ENCODE assay signal across 8 mouse cellular contexts in genomic region chr11:75486601-75487285, GRCm38 (mm10). TPM values are rescaled to one million over a fixed set of nuclear protein-coding genes. Genes with fewer than 3 reads are reported as not detected.
DNase-seq lines count a peak whose midpoint lies in the region; ATAC-seq and TF ChIP-seq lines count a peak whose summit lies in the region.

Prpf8 (plus strand) TSS chr11:75486816.

- peak within 1 kb of the TSS; percentile 92 to 97 for H3K4me3 ChIP-seq in MEL (ENCODE audit: control insufficient read depth in 1 of 2, insufficient read depth in 1 of 2, low read depth in 2 of 2, low read length in 2 of 2)
- peak within 1 kb of the TSS; percentile 77 for H3K4me3 ChIP-seq in cerebellum, adult 2 months (replicated peaks; ENCODE audit: insufficient read depth, low read depth, low read length)
- H3K4me3 ChIP-seq in lung, embryonic 16.5 days (ENCODE audit: low read length), result peak within 1 kb of the TSS; percentile 97

- no peak; a peak in 1 of 4 replicates for TF ChIP-seq EP300 in MEL (IDR thresholded peaks at IDR 0.05; ENCODE audit: low read depth in 1 of 2, low read length in 2 of 2)

- under 1% methylated on average over 52 of the region's 52 CpGs for WGBS in cerebellum, adult 2 months
- WGBS in lung, embryonic 16.5 days, result under 1% methylated on average over 52 of the region's 52 CpGs

- peak within 1 kb of the TSS; percentile 96 for H3K4me2 ChIP-seq in lung, embryonic 16.5 days (ENCODE audit: low read depth, low read length)

- no peak for TF ChIP-seq CTCF in MEL (IDR thresholded peaks at IDR 0.05 in 2 of 3, conservative IDR thresholded peaks at IDR 0.05 in 1 of 3; ENCODE audit: control insufficient read depth in 1 of 3, insufficient read depth in 1 of 3, low read depth in 2 of 3, low read length in 3 of 3, poor library complexity in 1 of 3, severe bottlenecking in 1 of 3)
- no peak for TF ChIP-seq CTCF in cerebellum, adult 2 months (IDR thresholded peaks at IDR 0.05; ENCODE audit: borderline replicate concordance, insufficient read depth, low read depth, low read length)

- TF ChIP-seq POLR2A in MEL (IDR thresholded peaks at IDR 0.05; ENCODE audit: control insufficient read depth in 1 of 2, insufficient read depth in 1 of 2, low read depth in 1 of 2, low read length in 2 of 2, poor library complexity in 1 of 2), result peak; percentile 70 to 89
- TF ChIP-seq POLR2A in cerebellum, adult 2 months (IDR thresholded peaks at IDR 0.05; ENCODE audit: borderline replicate concordance, insufficient read depth, low read length), result peak; percentile 79

- peaks cover 5 to 8% of the 10 kb centered on the region in 2 experiments; a peak in 3 of 4 replicates for H3K4me1 ChIP-seq in MEL (ENCODE audit: control insufficient read depth in 1 of 2, insufficient read depth in 2 of 2, low read length in 2 of 2)
- peaks cover 4% of the 10 kb centered on the region; the same call in 1 of the 2 replicates for H3K4me1 ChIP-seq in cerebellum, adult 2 months (ENCODE audit: control insufficient read depth, insufficient read depth, low read length)
- peaks cover 8% of the 10 kb centered on the region for H3K4me1 ChIP-seq in lung, embryonic 16.5 days (replicated peaks; ENCODE audit: control insufficient read depth, insufficient read depth, low read length)

- H3K27me3 ChIP-seq in MEL (ENCODE audit: control insufficient read depth in 1 of 2, insufficient read depth in 2 of 2, low read length in 2 of 2), result no peaks in the 10 kb centered on the region
- no peaks in the 10 kb centered on the region for H3K27me3 ChIP-seq in cerebellum, adult 2 months (ENCODE audit: control insufficient read depth, insufficient read depth, low read length)
- H3K27me3 ChIP-seq in lung, embryonic 16.5 days (ENCODE audit: control insufficient read depth, insufficient read depth, low read depth, low read length), result no peaks in the 10 kb centered on the region

- TF ChIP-seq RAD21 in MEL (IDR thresholded peaks at IDR 0.05; ENCODE audit: low read depth, low read length), result no peak

- peaks cover 30% of the 10 kb centered on the region for H3K79me2 ChIP-seq in MEL (ENCODE audit: control insufficient read depth, insufficient read depth, low read length, poor library complexity)

- H3K36me3 ChIP-seq in MEL (ENCODE audit: control insufficient read depth in 1 of 2, insufficient read depth in 2 of 2, low read length in 2 of 2), result peaks cover 20 to 31% of the 10 kb centered on the region in 2 experiments
- peaks cover 20% of the 10 kb centered on the region for H3K36me3 ChIP-seq in lung, embryonic 16.5 days (ENCODE audit: control insufficient read depth, insufficient read depth, low read length)

- peak within 1 kb of the TSS; percentile 96 for H3K9ac ChIP-seq in MEL (ENCODE audit: control insufficient read depth, low read depth, low read length, poor library complexity, severe bottlenecking)
- peak within 1 kb of the TSS; percentile 98 for H3K9ac ChIP-seq in lung, embryonic 16.5 days (ENCODE audit: low read length)

- peak within 1 kb of the TSS; percentile 80 for H3K27ac ChIP-seq in MEL (ENCODE audit: control insufficient read depth, low read depth, low read length)
- peak within 1 kb of the TSS; percentile 91 for H3K27ac ChIP-seq in cerebellum, adult 2 months (ENCODE audit: insufficient read depth, low read length)
- H3K27ac ChIP-seq in lung, embryonic 16.5 days (ENCODE audit: low read length), result peak within 1 kb of the TSS; percentile 66

- DNase-seq in MEL (ENCODE audit: low read depth, low spot score), result peak; percentile 100
- peak; percentile 98 to 99 for DNase-seq in cerebellum, adult 2 months
- peak; percentile 98 for DNase-seq in forelimb bud, embryonic 11.5 days (ENCODE audit: low read depth, low spot score)
- DNase-seq in layer of hippocampus, adult 9-10 months (ENCODE audit: low spot score), result peak; percentile 99
- peak; percentile 96 for DNase-seq in ovary, postnatal 10 days (ENCODE audit: low spot score)
- peak; percentile 94 to 95 for DNase-seq in thymus, postnatal 10 days (ENCODE audit: low spot score in 2 of 2)

- H3K9me3 ChIP-seq in MEL (replicated peaks; ENCODE audit: insufficient read depth, low read length), result no peaks in the 10 kb centered on the region
- no peaks in the 10 kb centered on the region for H3K9me3 ChIP-seq in lung, embryonic 16.5 days (ENCODE audit: control insufficient read depth, low read length)

- ATAC-seq in hematopoietic stem cell, adult 5-6 weeks (replicated peaks in 1 of 2; ENCODE audit: insufficient read depth in 1 of 2, low FRiP score in 2 of 2, low TSS enrichment in 1 of 2, low read depth in 1 of 2, poor library complexity in 2 of 2, severe bottlenecking in 2 of 2), result peak; percentile 99 to 100
- peak; percentile 100 for ATAC-seq in lung, embryonic 16.5 days (ENCODE audit: low read depth)

TF ChIP-seq in MEL, 35 proteins besides CTCF, POLR2A, EP300 and RAD21:
- TF ChIP-seq ELF1 (IDR thresholded peaks at IDR 0.05; ENCODE audit: low read depth, low read length), result peak; percentile 96
- no peak for TF ChIP-seq SMC3 (IDR thresholded peaks at IDR 0.05; ENCODE audit: low read depth, low read length)
- TF ChIP-seq MAFK (IDR thresholded peaks at IDR 0.05; ENCODE audit: borderline replicate concordance, low read depth, low read length), result no peak
- peak; percentile 86 for TF ChIP-seq POLR2AphosphoS2 (IDR thresholded peaks at IDR 0.05; ENCODE audit: low read length)
- peak; percentile 73; the same call in 1 of the 2 replicates for TF ChIP-seq ZMIZ1 (IDR thresholded peaks at IDR 0.05; ENCODE audit: low read depth, low read length)
- peak; percentile 87 for TF ChIP-seq CHD2 (IDR thresholded peaks at IDR 0.05; ENCODE audit: low read length)
- TF ChIP-seq ZKSCAN1 (IDR thresholded peaks at IDR 0.05; ENCODE audit: low read depth, low read length), result 0 out of 2 replicates have a peak, but pooled peaks have one; percentile 51
- TF ChIP-seq TCF12 (IDR thresholded peaks at IDR 0.05; ENCODE audit: low read depth, low read length), result 0 out of 2 replicates have a peak, but pooled peaks have one; percentile 16
- TF ChIP-seq NELFE (IDR thresholded peaks at IDR 0.05; ENCODE audit: low read depth, low read length), result peak; percentile 90
- TF ChIP-seq POLR2AphosphoS5 (IDR thresholded peaks at IDR 0.05; ENCODE audit: borderline replicate concordance, low read depth, low read length), result no peak
- TF ChIP-seq USF2 (IDR thresholded peaks at IDR 0.05; ENCODE audit: borderline replicate concordance in 1 of 2, insufficient read depth in 1 of 2, low read depth in 1 of 2, low read length in 2 of 2), result no peak
- TF ChIP-seq MYC (IDR thresholded peaks at IDR 0.05; ENCODE audit: low read depth, low read length), result peak; percentile 86
- TF ChIP-seq SIN3A (IDR thresholded peaks at IDR 0.05; ENCODE audit: low read length), result peak; percentile 93
- peak; percentile 52; the same call in 1 of the 2 replicates for TF ChIP-seq NRF1 (IDR thresholded peaks at IDR 0.05; ENCODE audit: insufficient read depth, low read depth, low read length, poor library complexity, severe bottlenecking)
- TF ChIP-seq HCFC1 (IDR thresholded peaks at IDR 0.05; ENCODE audit: low read depth, low read length), result peak; percentile 94
- peak; percentile 83 for TF ChIP-seq TBP (IDR thresholded peaks at IDR 0.05; ENCODE audit: low read depth, low read length)
- TF ChIP-seq MAX (IDR thresholded peaks at IDR 0.05; ENCODE audit: low read length), result peak; percentile 78
- peak; percentile 77 for TF ChIP-seq MXI1 (IDR thresholded peaks at IDR 0.05; ENCODE audit: low read depth, low read length)
- peak; percentile 87 for TF ChIP-seq KAT2A (conservative IDR thresholded peaks at IDR 0.05; ENCODE audit: low read depth, low read length)
- TF ChIP-seq GABPA (IDR thresholded peaks at IDR 0.05; ENCODE audit: low read depth, low read length), result peak; percentile 63; the same call in 1 of the 2 replicates
- peak; percentile 71; the same call in 1 of the 2 replicates for TF ChIP-seq MAZ (IDR thresholded peaks at IDR 0.05; ENCODE audit: low read depth, low read length)
- TF ChIP-seq ZC3H11A (IDR thresholded peaks at IDR 0.05; ENCODE audit: low read depth, low read length), result no peak
- TF ChIP-seq MYB (IDR thresholded peaks at IDR 0.05; ENCODE audit: low read depth, low read length), result 0 out of 2 replicates have a peak, but pooled peaks have one; percentile 11

RNA-seq across cellular contexts. Expression of gene Prpf8, which starts in this region (rescaled TPM):
- 214 and 234 TPM in 2 replicates for total RNA-seq in MEL (2012; rRNA removed)
- polyA plus RNA-seq in MEL (2012; ENCODE audit: insufficient read depth in 1 of 2, insufficient read length in 2 of 2, low read depth in 1 of 2, low replicate concordance in 2 of 2, missing spikeins in 1 of 2), result 100 to 1,000 TPM; 276 to 644 TPM
- polyA plus RNA-seq in cerebellum, adult 2 months (2012; rRNA removed), result 110 and 123 TPM in 2 replicates
- total RNA-seq in hematopoietic stem cell, adult 5-6 weeks (2017), result 113 and 126 TPM in 2 replicates
- 46.0 and 47.6 TPM in 2 replicates for polyA plus RNA-seq in lung, embryonic 16.5 days (2015; fragmentation: Nextera tagmentation; extraction: Ambion mirVana)

Comparison
In these comparisons a context has a peak if more than half of its experiments do, and no peak if none do; other contexts are left out.
1. Peak in every context shown above with its lines: DNase-seq, ATAC-seq, H3K4me3 ChIP-seq and H3K27ac ChIP-seq.